Mouse (Mus musculus) 3T3-L1 (cell line): Measurements from ENCODE around the gene Slc25a35.
A peak's percentile ranks its signal among the peaks of the same experiment; 100 is the strongest.
"Not testable (repeated sequence)": the region's sequence is repeated elsewhere in the genome, so short reads cannot be mapped to it uniquely, and the experiment has no call there.

Source experiments
- DNase-seq: peaks from one replicate; pipeline ENCODE4 v3.0.0-alpha.2; 2015; ENCODE audit warnings: low read depth, low spot score

Slc25a35 gene

DNA sequence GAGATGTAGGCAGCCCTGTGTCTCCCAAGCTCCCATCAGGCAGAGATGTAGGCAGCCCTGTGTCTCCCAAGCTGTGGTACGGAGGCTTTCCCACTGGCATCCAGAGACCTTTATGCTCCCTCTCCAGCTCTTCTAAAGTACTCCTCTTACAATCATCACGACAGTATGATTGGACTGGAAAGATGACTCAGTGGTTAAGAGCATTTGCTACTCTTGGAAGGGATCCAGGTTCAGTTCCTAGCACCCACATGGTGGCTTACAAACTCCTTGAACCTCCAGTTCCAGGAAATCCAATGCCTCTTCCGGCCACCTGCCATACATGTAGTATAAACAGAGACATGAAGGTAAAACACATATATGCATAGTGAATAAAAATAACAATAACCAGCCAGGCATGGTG is 6.3 kb upstream of the Slc25a35 start:
- DNase-seq = peak; percentile 79

DNA sequence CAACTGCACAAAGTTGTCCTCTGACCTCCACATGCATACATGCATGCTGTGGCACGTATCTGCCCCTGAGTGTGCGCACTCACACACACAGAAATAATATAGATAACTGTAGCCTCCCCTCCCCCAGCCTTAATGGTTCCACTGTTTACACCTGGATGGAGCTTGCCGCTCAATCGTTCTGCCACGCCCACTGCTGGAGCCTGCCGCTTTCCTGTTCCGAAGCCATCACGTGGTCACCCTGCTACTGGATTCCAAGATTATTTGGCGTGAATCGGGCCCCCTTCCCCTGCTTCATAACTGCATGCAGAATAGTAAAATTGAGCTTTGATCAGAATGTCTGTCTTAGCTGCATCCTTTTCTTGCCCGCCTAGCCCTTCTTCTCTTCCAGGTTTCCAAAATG is 5.8 kb upstream of the Slc25a35 start:
- DNase-seq = not testable (repeated sequence)

DNA sequence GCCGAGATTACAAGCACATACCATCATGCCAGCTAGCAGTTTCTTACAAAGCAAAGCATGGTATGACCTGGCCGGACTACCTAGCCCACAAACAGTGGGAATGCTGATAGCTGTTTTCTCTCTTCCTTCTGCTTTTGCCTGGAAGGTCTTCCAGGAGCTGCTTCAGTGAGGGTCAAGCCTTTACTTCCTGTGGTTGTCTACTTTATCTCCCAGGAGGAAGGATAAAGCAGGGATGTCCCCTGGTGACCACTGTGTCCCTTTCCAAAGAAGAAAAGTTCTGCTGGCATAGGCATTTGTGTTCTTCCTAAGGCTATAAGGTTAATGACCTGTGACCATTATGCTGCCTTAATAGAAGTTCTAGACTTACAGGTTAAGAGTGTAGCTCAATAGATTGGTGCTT is 4.5 kb upstream of the Slc25a35 start:
- no peak for DNase-seq

DNA sequence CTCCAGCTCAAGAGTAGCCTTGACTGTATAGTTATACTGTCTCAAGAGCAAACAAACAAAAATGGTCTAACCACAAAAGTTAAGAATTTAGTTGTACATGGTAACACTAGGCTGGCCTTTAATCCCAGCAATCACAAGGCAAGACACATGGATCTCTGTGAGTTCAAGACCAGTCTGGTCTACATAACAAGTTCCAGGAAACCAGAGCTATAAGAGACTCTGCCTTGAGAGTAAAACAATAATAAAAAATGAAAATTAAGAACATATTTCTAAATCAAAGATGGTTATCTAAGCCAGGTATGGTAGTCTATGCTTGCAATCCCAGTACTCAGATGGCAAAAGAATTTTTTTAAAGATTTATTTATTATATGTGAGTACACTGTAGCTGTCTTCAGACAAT is 2.9 kb upstream of the Slc25a35 start:
- DNase-seq = no peak

DNA sequence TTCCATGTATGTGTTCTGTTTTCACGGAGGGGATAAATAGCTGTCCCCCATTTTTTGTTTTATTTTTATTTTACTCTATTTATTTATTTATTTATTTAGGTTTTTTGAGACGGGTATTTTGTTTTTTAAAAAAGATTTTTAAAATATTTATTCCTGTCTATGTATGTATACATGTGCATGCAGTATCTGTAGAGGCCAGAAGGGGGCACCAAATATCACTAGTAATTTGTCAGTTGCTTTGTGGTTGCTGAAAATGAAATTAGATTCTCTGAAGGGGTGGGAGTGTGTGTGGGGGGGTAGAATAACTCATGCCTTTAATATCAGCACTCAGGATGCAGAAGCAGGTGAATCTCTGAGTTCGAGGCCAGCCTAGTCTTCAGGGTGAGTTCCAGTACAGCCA is 2.1 kb upstream of the Slc25a35 start:
- DNase-seq = peak; percentile 83

DNA sequence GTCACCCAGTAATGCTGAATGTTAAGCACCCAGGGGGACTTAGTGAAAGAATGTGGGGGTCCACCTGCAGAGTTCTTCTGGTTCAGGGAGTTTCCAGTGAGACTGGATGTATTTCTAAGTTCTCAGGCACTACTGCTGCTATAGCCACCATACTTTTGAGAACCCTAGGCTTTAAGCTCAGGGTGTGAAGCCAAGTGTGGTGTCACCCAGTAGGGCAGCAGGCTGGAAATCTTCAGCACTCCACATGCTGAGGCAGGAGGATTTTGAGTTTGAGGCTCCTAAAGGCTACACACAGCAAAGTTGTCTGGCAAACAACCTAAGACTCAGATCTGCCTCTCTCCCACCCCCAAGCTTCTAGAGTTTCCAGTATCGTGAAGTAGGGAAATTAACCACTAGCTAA is 1.4 kb upstream of the Slc25a35 start:
- no peak for DNase-seq

DNA sequence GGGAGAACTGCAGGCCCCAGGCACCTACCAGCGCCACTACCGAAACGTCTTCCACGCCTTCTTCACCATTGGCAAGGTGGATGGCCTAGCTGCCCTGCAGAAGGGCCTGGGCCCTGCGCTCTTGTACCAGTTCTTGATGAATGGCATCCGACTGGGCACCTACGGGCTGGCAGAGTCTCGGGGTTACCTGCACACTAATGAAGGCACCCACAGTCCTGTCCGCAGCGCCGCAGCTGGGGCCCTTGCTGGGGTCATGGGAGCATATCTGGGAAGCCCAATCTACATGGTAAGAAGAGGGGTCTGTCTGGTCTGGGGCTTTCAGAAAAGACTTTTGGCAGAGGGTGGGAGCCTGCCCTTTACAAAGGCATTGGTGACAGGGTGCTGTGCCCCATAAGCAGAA is 821 bp downstream of the Slc25a35 start:
- DNase-seq = no peak

DNA sequence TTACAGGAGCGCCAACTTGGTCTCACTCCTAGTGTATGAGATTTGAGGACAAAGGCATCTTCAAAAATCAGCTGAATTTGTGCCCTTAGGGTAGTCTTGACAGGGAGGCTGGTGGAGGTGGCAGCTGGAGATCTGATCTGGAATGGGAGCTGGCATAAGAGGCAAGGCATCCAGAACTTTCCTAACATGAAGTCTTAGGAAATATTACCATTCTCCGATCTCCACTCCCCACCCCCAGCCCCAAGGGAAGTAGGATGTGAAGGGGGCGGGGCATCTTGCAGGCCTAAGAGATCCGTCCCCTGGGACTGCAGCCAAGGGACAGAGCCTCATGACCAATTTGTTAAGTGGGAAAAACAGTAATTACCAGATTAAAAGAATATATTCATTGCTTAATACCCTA is 2.3 kb downstream of the Slc25a35 start:
- no peak for DNase-seq

DNA sequence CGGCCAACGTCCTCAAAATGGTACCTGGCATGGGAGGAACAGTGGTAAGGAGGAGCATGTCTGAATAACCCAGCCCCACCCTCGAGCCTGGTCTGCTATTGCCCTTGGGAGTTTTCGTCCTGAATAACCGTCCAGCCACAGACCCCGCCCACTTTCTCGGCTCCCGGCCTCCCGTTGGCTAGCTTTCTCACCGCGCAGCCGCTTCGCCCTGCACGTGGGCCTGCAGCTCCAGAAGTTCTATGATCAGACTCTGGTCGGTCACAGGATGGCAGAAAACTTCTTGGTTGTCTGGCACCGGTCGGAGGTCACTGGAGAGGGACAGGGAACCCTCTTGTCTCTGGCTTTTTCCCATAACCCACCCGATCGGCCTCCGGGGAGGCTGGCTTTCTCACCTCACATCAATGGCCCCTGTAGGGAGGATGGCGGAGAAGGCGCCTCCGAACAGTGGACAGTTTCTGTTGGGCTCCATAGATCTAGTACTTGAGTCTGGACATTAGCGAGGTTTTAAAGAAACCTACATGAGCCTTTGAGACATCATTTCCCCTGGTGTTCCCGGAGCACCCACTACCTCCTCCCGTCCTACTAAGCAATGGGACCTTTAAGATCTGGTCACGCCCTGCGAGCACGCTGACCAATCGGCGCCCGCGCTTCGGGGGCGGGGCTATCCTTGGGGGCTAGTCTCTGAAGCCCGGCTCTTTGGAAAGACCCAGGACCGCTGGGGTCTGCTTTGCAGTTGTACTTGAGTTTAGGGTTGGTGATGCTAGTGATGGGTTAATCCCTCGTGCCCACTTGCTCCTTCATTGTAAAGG is 5.5 kb downstream of the Slc25a35 start:
- peak; percentile 89 for DNase-seq

DNA sequence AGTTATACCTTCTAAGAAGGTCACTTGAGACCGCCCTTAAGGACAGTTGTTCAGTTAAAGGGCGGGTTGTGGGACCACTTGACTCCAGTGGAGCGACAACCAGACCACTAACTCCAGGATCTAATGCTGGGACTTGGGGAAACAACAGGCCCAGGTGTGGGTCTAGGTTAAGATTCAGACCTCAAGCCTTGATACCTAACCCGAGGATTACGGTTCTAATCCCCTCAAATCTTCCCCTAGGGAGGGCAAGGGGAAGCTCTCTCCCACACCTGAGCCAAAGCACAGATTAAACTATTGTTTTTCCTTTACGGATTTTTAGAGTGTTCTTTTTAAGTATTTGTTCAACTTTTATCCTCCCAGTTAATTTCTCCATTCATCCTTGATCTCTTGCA is 6.1 kb downstream of the Slc25a35 start:
- no peak for DNase-seq

DNA sequence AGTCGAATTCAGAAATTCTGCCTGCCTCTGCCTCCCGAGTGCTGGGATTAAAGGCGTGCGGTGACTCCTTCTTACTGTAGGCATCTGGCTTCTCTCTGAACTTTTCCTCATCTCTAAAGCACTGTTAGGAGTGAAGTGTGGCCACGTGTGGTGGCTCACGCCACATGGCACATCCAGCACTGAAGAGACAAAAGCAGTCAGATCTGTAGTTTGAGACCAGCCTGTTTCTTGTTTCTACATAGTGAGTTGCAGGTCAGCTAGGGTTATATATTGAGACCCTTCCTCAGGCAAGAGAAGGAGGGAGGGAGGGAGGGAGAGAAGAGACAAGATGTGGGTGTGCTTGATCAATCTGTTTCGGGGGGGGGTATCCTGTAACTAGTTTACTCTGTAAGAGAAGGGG is 7.2 kb downstream of the Slc25a35 start, which contains the start of gene Rangrf:
Gene Rangrf (minus strand): TSS at position 101 of the 400 bp plus-strand sequence.
- DNase-seq = no peak

DNA sequence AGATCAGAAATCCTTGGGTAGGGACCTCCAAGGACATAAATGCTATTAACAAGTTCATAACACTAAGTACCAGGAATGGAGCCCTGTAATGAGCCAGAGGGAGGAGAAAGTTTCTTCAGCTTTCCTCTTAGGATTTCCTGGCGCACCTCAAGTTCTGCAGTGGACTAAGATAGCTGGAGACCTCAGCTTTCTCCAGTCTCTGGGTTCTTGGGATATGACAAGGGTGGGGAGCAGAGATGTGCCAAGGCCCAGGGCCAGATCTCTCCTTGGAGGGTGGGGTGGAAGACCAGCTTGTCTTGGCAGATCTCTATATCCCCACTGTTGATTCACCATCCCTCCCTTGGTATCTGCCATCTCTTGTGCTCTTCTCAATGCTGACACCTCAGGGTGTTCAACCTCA is 7.7 kb downstream of the Slc25a35 start:
- no peak for DNase-seq

DNA sequence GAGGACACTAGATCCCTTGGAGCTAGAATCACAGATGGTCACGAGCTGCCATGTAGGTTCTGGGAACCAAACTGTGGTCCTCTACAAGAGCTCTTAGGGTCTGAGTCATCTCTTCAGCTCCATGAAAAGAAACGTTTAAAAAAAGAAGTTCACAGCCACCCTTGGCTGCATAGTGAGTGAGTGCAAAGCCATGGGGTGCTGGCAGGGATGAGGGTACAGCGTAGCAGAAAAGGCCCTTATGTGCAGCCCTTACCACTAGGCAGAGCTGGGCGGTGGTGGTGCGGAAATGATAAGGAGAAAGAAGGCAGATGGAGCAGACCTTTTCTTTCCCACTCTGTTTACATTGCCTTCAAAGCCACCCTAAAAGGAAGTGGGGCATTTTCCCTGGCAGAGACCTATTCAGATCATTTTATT is 11.4 kb downstream of the Slc25a35 start:
- DNase-seq = no peak

DNA sequence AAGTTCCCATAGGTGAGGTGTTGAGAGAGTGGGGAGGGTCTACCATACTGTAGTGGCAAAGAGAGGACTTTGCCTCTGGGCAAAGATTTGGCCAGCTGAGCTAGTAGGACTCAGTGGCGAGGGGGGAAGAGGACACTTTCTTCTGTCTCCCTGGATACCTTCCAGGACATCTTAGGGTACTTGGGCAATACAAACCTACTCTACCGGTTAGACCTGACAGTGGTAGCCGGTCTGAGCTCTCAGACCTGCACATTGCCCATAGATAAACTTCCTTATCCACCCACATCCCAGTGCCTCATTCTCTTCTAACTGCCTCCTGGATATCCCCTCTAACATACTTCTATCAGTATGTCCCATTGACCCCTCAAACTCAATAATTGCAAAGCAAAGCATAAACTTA is 13.0 kb downstream of the Slc25a35 start:
- no peak for DNase-seq

DNA sequence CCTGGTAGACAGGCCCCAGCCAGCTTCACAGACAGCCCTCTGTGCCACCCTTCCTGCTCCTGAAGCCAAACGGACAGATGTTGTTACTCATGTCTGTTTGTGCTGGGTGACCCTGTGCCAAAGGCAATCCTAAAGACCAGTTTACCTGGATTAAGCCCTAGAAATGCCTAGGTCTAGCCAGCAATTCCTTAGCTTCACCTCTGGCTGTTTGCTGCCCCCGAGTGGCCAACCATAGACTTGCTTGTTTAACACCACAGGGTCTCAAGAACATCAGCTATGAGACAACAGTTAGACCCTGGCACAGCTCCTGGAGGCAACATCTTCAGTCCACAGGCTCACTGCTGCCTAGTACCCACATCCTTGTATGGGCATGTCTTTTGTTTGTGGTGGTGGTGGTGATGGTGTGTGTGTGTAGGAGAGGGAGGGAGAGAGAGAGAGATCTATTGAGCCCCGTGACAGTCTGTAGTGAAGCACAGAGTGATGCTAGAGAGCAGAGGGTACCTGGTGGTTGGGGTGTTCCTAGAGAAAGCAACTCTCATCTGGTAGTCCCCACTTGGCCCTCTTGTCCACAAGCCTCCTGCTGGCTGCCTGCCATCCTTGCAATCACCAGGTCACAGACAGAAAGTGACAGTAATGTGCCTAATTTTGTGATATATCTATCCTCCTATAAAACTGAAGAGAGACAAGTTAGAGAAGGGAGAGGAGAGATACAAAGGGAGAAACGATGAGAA is 14.9 kb downstream of the Slc25a35 start:
- peak; percentile 87 for DNase-seq

DNA sequence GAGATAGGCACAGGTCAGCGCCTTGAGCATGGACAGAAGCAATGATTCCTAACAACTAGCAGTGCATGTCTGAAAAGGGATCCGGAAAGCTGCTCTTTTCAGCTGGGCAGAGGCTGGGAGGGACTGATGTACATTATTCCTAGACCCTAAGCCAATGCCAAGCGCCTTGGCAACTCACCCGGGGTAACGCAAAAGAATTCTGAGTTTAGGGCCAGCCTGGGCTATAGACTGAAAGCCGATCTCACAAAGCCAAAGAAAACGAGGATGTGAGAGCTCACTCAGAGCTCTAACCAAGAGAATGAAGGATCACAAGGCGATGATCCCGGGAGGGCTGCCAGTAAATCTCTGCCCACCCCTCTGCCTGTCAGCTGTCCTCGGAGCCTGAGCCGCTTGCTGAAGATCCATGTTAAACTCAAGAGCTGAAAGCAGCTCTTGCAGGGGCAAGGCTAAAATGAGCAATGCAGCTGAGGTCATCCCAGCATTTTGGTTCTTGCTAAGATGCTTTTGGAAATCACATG is 19.5 kb downstream of the Slc25a35 start:
- DNase-seq = no peak

DNA sequence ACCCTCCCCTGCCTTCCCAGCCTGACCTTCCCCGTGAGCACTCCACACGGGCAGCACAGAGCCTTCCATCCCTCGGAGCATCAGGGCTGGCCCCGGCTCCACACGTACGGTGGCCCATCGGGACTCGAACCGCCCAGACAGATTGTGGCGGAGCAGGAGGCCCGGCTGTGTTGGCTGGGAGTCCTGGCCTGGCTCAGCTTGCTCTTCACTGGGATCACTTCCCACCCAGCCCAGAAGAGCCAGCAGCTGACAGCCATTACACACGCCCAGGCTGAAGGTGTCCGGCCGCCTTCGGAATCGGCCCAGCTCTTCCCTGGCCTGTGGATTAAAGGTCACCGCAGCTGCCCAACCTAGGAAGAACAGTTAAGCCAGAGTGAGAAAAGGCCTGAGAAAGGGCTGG is 20.4 kb downstream of the Slc25a35 start:
- no peak for DNase-seq

DNA sequence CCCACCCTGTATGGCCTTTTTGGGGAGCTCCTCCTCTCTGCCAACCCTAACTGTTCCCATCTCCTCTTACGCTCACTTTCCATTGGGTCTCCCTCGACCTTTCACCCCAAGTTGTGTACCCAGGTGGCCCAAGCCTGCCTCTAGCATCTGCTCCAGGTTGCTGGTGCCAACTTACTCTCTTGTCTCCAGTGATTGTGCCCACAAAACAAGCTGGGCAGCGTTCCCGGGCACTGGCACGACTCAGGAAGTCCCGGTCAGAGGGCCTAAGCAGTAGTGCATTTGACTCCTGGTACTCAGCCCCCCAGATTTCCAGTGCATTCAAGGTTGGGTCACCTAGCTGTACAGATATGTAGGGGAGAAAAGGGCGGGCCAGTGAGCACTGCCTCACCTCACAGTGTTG is 25.2 kb downstream of the Slc25a35 start:
- DNase-seq = no peak

DNA sequence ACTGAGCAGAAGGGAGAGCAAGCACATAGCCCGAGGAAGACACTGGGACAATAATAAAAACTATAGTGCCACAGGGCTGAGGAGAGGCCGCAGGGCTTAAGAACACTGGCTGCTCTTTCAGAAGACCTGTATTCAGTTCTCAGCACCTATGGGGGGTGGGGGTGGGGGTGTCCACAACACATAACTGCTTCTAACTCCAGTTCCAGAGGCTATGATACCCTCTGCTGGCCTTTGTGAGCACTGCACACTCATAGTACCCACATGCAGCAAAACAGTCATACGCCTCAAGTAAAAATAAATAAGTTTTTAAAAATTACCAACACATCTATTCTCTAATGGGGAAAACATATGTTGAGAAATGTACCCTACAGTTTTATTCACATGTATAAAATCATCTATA is 26.4 kb downstream of the Slc25a35 start:
- peak; percentile 46 for DNase-seq

DNA sequence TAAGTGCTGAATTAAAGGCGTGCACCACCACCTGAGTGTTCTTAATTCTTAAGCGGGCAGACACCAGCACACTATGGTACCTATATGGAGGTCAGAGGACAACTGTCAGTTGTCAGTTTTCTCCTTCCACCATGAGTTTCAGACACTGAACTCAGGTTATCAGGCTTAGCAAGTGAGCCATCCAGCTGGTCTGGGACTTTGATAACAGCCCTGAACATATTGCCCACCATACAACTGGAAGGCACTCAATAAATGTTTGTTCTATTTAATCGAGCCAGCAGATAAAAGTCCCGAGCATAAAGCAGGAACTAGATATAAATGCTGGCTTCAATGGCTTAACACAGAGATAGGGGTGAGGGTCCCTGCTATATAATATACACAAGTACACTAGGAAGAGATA is 29.1 kb downstream of the Slc25a35 start:
- no peak for DNase-seq

DNA sequence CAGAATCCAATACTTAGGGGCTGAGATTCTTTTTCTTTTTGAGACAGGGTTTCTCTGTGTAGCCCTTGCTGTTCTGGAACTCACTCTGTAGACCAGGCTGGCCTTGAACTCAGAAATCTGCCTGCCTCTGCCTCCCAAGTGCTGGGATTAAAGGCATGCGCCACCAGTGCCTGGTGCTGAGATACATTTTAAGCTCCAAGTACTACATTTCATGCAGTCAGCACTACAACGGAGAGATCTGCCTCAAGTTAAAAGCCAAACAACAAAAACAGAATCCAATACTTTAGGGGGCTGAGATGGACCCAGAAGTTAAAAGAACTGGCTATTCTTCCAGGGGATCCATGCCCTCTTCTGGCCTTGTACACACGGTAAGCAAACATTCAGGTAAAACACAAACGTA is 34.9 kb downstream of the Slc25a35 start:
- DNase-seq = not testable (repeated sequence)

DNA sequence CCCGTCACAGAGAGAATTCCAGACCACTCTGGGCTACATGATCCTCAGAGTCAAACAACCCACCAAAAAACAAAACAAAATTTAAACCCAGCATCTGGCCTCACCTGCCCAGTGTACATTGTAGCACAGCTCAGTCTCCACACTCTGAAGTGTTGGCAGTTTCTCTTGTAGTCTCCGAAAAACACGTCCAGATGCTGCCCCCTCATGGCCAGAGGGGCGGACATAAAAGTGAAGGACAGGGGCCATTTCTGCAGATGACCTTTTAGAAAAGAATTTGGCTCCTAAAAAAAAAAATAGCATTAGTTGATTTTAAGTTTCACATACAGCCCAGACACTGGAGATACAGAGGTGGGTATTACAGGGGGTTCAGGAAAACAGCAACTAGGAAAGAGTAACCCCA is 35.7 kb downstream of the Slc25a35 start:
- peak; percentile 28 for DNase-seq

DNA sequence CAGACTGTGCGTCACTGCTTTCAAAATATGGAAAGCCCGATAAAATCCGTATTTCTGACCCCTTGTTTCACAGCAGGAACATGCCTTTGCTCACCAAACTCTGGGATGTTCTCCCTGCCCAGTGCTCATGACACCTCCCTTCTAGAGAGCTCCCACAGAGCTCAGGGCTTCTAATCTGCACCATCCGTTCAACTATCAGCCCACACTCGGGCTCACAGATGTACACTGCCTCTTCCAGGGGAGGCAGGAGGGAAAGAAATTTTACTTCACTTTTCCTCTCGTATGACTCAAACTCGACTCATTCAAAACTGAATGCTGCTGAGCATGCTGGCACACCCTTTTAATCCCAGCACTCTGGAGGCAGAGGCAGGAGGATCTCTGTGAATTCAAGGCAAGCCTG is 37.3 kb downstream of the Slc25a35 start:
- DNase-seq = no peak
